Mouse (Mus musculus) spleen, adult 2 months (tissue): ENCODE results near the gene Prkab1.

Source experiments
- CTCF ChIP-seq: fragments of 200-500 bp; IDR thresholded peaks from 2 replicates; pipeline ENCODE4 v1.5.1; 2011; ENCODE audit warnings: mild to moderate bottlenecking, inconsistent platforms; ENCODE audit not compliant: insufficient read depth, insufficient read length, insufficient replicate concordance; ENCODE audit errors: extremely low read depth
- POLR2A ChIP-seq: fragments of 200-500 bp; IDR thresholded peaks from 2 replicates; pipeline ENCODE4 v1.6.1; 2011; ENCODE audit warnings: low read depth, low read length, inconsistent platforms

DNA sequence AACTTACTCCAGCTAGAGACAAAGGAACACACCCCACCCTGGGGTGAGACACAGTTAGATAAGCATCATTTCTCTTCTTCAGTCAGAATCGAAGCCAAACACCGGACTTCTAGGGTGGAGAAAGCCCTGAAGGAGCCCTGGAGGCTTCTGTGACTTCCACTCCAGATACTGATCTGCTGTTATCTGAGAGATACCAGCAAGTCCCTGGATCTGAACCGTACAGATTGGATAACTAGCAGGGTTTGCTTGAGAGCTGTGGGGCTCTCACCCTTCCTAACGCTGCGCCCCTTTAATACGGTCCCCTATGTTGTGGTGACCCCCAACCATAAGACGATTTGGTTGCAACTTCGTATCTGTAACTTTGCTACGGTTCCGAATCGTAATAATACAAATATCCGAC, 2.2 kb downstream of the Prkab1 start:
- TF ChIP-seq POLR2A (no peak), CTCF (no peak)
